Mouse (Mus musculus): ENCODE data around the gene Zcchc14.

GRCm38 (mm10) chr8:121694453-121694852, 41.8 kb upstream of the Zcchc14 start:
- TF ChIP-seq CHD2 (IDR thresholded peaks at IDR 0.05; ENCODE audit: low read depth, low read length) (no peak), ZNF384 (IDR thresholded peaks at IDR 0.05; ENCODE audit: low read depth, low read length) (no peak), ZC3H11A (IDR thresholded peaks at IDR 0.05; ENCODE audit: borderline replicate concordance, low read depth, low read length) (no peak), MAFK (IDR thresholded peaks at IDR 0.05; ENCODE audit: insufficient read depth, low read depth, low read length) (no peak)

Measured in ES-E14 (cell line).